Mouse (Mus musculus) common myeloid progenitor, adult 5-6 weeks (primary cell): ENCODE measurements around the gene Srsf5. TPM values are rescaled to one million over a fixed set of nuclear protein-coding genes. Genes with fewer than 3 reads are reported as not detected.
A peak's percentile ranks its signal among the peaks of the same experiment; 100 is the strongest.

Experiments
- ATAC-seq: replicated peaks from 2 replicates; pipeline ENCODE4 v1.8.0; 2016; ENCODE audit warnings: low read depth, mild to moderate bottlenecking, moderate TSS enrichment, inconsistent platforms; ENCODE audit not compliant: poor library complexity, severe bottlenecking
- total RNA-seq: library from RNA; stranded (forward); fragments of 200-1000, 187-1606 nt; gene quantifications from 2 replicates; pipeline ENCODE4 v1.2.3, GENCODE M21; 2017

The Srsf5 gene
- total RNA-seq, 1 experiment from 2014 or later, result 880 TPM

DNA sequence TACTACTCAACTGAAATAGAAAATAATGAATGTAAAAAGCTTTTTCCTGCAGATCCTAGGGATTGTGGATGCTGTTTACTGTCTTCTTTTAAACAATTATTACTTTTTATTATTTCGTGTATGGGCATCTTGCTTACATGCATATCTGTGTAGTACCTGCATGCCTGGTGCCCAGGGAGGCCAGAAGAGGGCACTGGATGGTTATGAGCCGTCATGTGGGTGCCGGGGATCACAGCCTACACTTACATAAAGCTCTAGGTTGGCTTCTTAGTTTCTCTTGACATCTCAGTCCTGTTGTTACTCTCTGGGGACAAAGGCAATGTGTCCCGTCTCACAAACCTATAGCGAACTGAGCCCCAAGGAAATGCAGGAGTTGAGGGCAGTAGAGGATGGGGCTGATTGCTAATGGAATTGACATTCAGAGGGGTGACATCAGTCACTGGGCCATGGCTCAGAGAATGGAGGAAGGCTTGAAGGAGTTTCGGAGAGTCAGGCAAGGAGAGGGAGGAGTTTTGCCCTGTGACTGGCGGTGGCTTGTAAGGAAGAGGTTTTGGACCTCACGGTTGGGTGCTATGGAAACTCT, 47.3 kb downstream of the Srsf5 start:
- ATAC-seq, result no peak

DNA sequence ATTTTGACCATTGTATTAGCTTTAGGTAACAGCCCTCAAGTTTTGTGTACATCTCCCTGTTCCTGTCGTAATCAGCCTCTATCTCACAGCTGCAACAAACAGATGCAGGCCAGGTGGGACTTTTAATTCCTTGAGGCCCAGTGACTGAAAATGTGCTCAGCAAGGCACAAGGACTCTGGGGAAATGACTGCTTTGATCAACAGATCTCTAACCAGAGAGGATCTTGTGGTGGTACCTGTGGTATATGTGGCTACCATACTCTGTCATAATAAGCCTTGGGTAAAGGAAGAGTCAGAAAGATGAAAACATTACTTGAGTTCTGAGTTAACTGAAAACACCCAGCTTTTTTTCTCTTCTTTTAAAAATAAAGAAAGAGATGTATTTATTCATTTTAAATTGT, 48.5 kb downstream of the Srsf5 start:
- 0 out of 2 replicates have a peak, but pooled peaks have one; percentile 30 for ATAC-seq

DNA sequence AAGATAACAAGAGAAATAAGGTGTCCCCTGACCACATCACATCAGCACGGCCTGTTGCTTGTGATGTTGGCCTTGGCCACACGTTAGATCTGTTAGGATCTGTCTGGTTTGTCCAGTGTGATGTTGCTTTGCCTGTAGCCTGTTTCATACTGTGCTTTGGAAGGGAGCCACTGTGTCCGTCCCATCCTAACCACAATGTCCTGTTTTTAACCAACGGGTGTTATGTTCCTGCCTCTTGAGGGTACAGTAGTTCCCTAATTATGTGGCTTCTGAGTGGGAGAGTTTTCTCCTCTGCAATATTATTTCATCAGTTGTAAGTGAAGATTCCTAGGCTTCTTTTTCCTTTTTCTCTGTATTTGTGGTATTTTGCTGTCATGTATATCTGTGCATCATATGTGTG, 50.0 kb downstream of the Srsf5 start:
- peak; percentile 84 for ATAC-seq

DNA sequence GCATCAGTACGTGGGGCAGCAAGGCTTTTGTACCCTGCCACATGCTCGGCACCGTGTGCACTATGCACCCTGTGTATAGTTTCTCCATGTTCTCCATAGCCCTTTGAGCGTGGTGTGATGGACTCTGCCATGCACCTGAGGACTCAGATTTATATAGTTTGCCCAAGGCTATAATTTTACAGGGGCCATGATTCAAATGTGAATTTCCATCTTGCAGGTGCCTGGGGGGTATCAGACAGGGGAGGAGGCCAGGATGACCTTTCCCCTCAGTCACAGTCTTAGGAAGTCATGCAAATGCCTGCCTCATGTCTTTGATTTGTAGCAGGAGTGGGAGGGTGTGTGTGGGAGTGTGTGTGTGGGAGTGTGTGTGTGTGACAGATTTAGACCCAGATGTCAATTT, 52.3 kb downstream of the Srsf5 start:
- ATAC-seq, result no peak

DNA sequence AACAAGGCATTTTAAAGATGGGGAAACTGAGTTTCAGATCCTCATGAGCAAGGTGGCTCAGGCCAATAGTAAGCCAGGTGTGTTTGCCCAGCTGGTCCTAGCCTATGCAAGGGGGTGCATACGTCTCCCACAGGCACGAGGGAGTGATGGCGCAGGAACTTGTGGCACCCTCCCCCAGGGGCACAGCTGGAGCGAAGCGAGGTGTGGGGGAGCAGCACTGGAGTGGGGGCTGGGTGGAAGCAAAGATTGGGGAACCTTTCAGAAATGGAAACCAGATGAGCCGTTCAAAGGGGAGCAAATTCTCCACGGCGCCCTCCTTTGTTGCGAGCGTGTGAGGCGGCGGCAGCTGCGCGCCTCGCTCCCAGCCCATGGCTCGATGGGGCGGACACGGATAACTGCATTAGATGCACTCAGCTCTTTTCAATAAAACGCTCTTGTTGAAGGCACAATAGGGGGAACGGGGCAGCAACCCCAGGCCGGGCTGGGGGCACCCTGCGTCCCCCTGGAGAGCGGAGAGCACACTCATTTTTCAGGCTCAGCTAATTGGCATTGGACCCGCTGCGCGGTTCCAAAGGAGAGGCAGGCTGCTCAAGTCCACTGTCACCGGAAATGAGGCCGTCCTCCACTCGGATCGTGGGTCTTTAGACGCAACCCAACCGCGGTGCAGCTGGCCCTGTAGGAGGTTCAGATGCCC, 53.4 kb downstream of the Srsf5 start:
- no peak for ATAC-seq

Other genes with a start within 250 kb of the Srsf5 start
- 0.14 and 0.29 TPM in 2 replicates for gene Ccdc177, start 184.8 kb upstream of the Srsf5 start, total RNA-seq
- 18.4 and 22.4 TPM in 2 replicates for gene Susd6, start 155.0 kb upstream of the Srsf5 start, total RNA-seq
- 2.3 TPM in 1 of 2 replicates, not detected in the other for gene Slc10a1, start 23.2 kb downstream of the Srsf5 start, total RNA-seq
- gene Smoc1, start 81.3 kb downstream of the Srsf5 start, total RNA-seq, result 0.34 and 0.96 TPM in 2 replicates